Mouse (Mus musculus) kidney, postnatal 36 days (tissue): Measurements from ENCODE around the gene Als2cr12.
"Not testable (repeated sequence)": the region's sequence is repeated elsewhere in the genome, so short reads cannot be mapped to it uniquely, and the experiment has no call there.

Source experiments
- DNase-seq, 2 experiments: peaks; one replicate each; pipeline ENCODE4 v3.0.0; 2021 to 2022; ENCODE audit warnings: mixed read lengths in 2 of 2

Gene Als2cr12

GRCm38 (mm10) chr1:58678412-58678811 lies 17.4 kb downstream of the Als2cr12 start:
- DNase-seq, result not testable (repeated sequence)

- DNase-seq, result peak; percentile 37 to 64
These were observed 18.2 kb downstream of the Als2cr12 start for GRCm38 (mm10) chr1:58677575-58677974.

GRCm38 (mm10) chr1:58675011-58675410 lies 20.8 kb downstream of the Als2cr12 start:
- no peak for DNase-seq

GRCm38 (mm10) chr1:58672116-58672515 lies 23.7 kb downstream of the Als2cr12 start:
- DNase-seq, result no peak

- not testable (repeated sequence) for DNase-seq
These were observed 26.2 kb downstream of the Als2cr12 start for GRCm38 (mm10) chr1:58669635-58670034.

- no peak for DNase-seq
These were observed 27.6 kb downstream of the Als2cr12 start for GRCm38 (mm10) chr1:58668191-58668590.

- not testable (repeated sequence) for DNase-seq
These were observed 32.4 kb downstream of the Als2cr12 start for GRCm38 (mm10) chr1:58663365-58663764.

- DNase-seq, result peak in 1 of 2 experiments; percentile 31
These were observed 33.1 kb downstream of the Als2cr12 start for GRCm38 (mm10) chr1:58662671-58663070.

- peak; percentile 59 to 78 for DNase-seq
These were observed 43.0 kb downstream of the Als2cr12 start for GRCm38 (mm10) chr1:58652480-58653403.

- not testable (repeated sequence) for DNase-seq
These were observed 44.0 kb downstream of the Als2cr12 start for GRCm38 (mm10) chr1:58651571-58652456.

- DNase-seq, result not testable (repeated sequence)
These were observed 66.9 kb downstream of the Als2cr12 start for GRCm38 (mm10) chr1:58628847-58629246.

- DNase-seq, result no peak
These were observed 73.6 kb downstream of the Als2cr12 start for GRCm38 (mm10) chr1:58621996-58622748.

- peak; percentile 29 to 60 for DNase-seq
These were observed 74.5 kb downstream of the Als2cr12 start for GRCm38 (mm10) chr1:58621251-58621650.

GRCm38 (mm10) chr1:58618766-58619165 lies 77.0 kb downstream of the Als2cr12 start:
- peak in 1 of 2 experiments; percentile 34 for DNase-seq

GRCm38 (mm10) chr1:58617978-58618668 lies 77.7 kb downstream of the Als2cr12 start:
- DNase-seq, result no peak

- DNase-seq, result no peak
These were observed 78.7 kb downstream of the Als2cr12 start for GRCm38 (mm10) chr1:58617076-58617475.

GRCm38 (mm10) chr1:58616176-58616575 lies 79.6 kb downstream of the Als2cr12 start:
- DNase-seq, result no peak

- DNase-seq, result no peak
These were observed 80.6 kb downstream of the Als2cr12 start for GRCm38 (mm10) chr1:58615146-58615545.

- peak; percentile 81 to 91 for DNase-seq
These were observed 81.4 kb downstream of the Als2cr12 start for GRCm38 (mm10) chr1:58614424-58614823.

- no peak for DNase-seq
These were observed 82.0 kb downstream of the Als2cr12 start for GRCm38 (mm10) chr1:58613786-58614185.

GRCm38 (mm10) chr1:58610611-58611010 lies 85.2 kb downstream of the Als2cr12 start:
- DNase-seq, result peak in 1 of 2 experiments; percentile 64

- DNase-seq, result peak; percentile 33 to 62
These were observed 85.6 kb downstream of the Als2cr12 start for GRCm38 (mm10) chr1:58610166-58610565.
